Mouse (Mus musculus) lung, adult 10 weeks (tissue): Measurements from ENCODE around the gene Sva. TPM values are rescaled to one million over a fixed set of nuclear protein-coding genes. Genes with fewer than 3 reads are reported as not detected.

ENCODE experiments used
- polyA plus RNA-seq: library from polyadenylated mRNA; stranded (reverse); fragments of 350-450 nt; fragmentation: Illumina TruSeq; extraction: RNeasy Lipid Tissue Mini Kit (QIAGEN cat#74804); gene quantifications from one replicate; pipeline ENCODE4 v1.2.3, GENCODE M21; 2014; ENCODE audit warnings: low read depth, low replicate concordance; ENCODE audit not compliant: insufficient read depth

The Sva gene
- polyA plus RNA-seq = not detected

GRCm38 (mm10) chr6:42038094-42038493, at the start of gene Sva:
Gene Sva (plus strand): TSS chr6:42038394.

Other genes with a start within 250 kb of the Sva start
- not detected for gene Pip, start 190.9 kb upstream of the Sva start, polyA plus RNA-seq
- gene Sval2, start 185.4 kb upstream of the Sva start, polyA plus RNA-seq = not detected
- gene Sval1, start 86.8 kb upstream of the Sva start, polyA plus RNA-seq = not detected
- gene Sval3, start 70.3 kb upstream of the Sva start, polyA plus RNA-seq = not detected
- not detected for gene Tas2r139, start 102.5 kb downstream of the Sva start, polyA plus RNA-seq
- gene Tas2r144, start 176.9 kb downstream of the Sva start, polyA plus RNA-seq = not detected
- 133 TPM for gene Gstk1, start 207.5 kb downstream of the Sva start, polyA plus RNA-seq
- gene Tmem139, start 223.6 kb downstream of the Sva start, polyA plus RNA-seq = 6.4 TPM
- 11.9 TPM for gene Casp2, start 226.6 kb downstream of the Sva start, polyA plus RNA-seq
- gene Clcn1, start 248.3 kb downstream of the Sva start, polyA plus RNA-seq = 0.08 TPM